Mouse (Mus musculus) lung, postnatal 36 days (tissue): ENCODE data around the gene Marf1.
"Not testable (repeated sequence)": the region's sequence is repeated elsewhere in the genome, so short reads cannot be mapped to it uniquely, and the experiment has no call there.

Experiments used
- DNase-seq: peaks from one replicate; pipeline ENCODE4 v3.0.0; 2022; ENCODE audit warnings: mixed read lengths

The Marf1 gene

GRCm38 (mm10) chr16:14135014-14135413, 28.1 kb downstream of the Marf1 start:
- peak; percentile 55 for DNase-seq

GRCm38 (mm10) chr16:14131838-14132237, 31.3 kb downstream of the Marf1 start:
- DNase-seq, result peak; percentile 30

GRCm38 (mm10) chr16:14131376-14131775, 31.8 kb downstream of the Marf1 start:
- DNase-seq, result peak; percentile 44

- DNase-seq, result no peak
Observed at GRCm38 (mm10) chr16:14130796-14131195, 32.4 kb downstream of the Marf1 start.

- no peak for DNase-seq
Observed at GRCm38 (mm10) chr16:14128977-14129376, 34.2 kb downstream of the Marf1 start.

GRCm38 (mm10) chr16:14125253-14125652, 37.9 kb downstream of the Marf1 start:
- DNase-seq, result peak; percentile 20

GRCm38 (mm10) chr16:14124709-14125108, 38.4 kb downstream of the Marf1 start:
- peak; percentile 57 for DNase-seq

- DNase-seq, result no peak
Observed at GRCm38 (mm10) chr16:14123901-14124300, 39.2 kb downstream of the Marf1 start.

- no peak for DNase-seq
Observed at GRCm38 (mm10) chr16:14122586-14122985, 40.6 kb downstream of the Marf1 start.

GRCm38 (mm10) chr16:14121563-14121962, 41.6 kb downstream of the Marf1 start:
- DNase-seq, result no peak

- DNase-seq, result no peak
Observed at GRCm38 (mm10) chr16:14120941-14121340, 42.2 kb downstream of the Marf1 start.

GRCm38 (mm10) chr16:14117299-14117698, 45.9 kb downstream of the Marf1 start:
- no peak for DNase-seq

GRCm38 (mm10) chr16:14112742-14113141, 50.4 kb downstream of the Marf1 start:
- peak; percentile 26 for DNase-seq

- DNase-seq, result no peak
Observed at GRCm38 (mm10) chr16:14112133-14112532, 51.0 kb downstream of the Marf1 start.

GRCm38 (mm10) chr16:14110922-14111321, 52.2 kb downstream of the Marf1 start:
- peak; percentile 55 for DNase-seq

- peak; percentile 17 for DNase-seq
Observed at GRCm38 (mm10) chr16:14109651-14110230, 53.4 kb downstream of the Marf1 start.

- no peak for DNase-seq
Observed at GRCm38 (mm10) chr16:14105891-14106290, 57.3 kb downstream of the Marf1 start.

- DNase-seq, result no peak
Observed at GRCm38 (mm10) chr16:14091771-14092170, 71.4 kb downstream of the Marf1 start.

- DNase-seq, result no peak
Observed at GRCm38 (mm10) chr16:14089296-14089695, 73.9 kb downstream of the Marf1 start.

- peak; percentile 9 for DNase-seq
Observed at GRCm38 (mm10) chr16:14088249-14088648, 74.9 kb downstream of the Marf1 start.

GRCm38 (mm10) chr16:14082925-14083324, 80.2 kb downstream of the Marf1 start:
- no peak for DNase-seq

- no peak for DNase-seq
Observed at GRCm38 (mm10) chr16:14070471-14071169, 92.5 kb downstream of the Marf1 start.

- DNase-seq, result not testable (repeated sequence)
Observed at GRCm38 (mm10) chr16:14068701-14069100, 94.5 kb downstream of the Marf1 start.

GRCm38 (mm10) chr16:14066571-14066970, 96.6 kb downstream of the Marf1 start:
- not testable (repeated sequence) for DNase-seq

- DNase-seq, result no peak
Observed at GRCm38 (mm10) chr16:14059869-14060268, 103.3 kb downstream of the Marf1 start.
